Mouse (Mus musculus): ENCODE measurements at regions not wholly inside any gene's neighbourhood (a gene's known extent, or its start where the extent isn't known, plus 50 kb on each side); places are given as distances from the start of the nearest gene placed in this dataset.

DNA sequence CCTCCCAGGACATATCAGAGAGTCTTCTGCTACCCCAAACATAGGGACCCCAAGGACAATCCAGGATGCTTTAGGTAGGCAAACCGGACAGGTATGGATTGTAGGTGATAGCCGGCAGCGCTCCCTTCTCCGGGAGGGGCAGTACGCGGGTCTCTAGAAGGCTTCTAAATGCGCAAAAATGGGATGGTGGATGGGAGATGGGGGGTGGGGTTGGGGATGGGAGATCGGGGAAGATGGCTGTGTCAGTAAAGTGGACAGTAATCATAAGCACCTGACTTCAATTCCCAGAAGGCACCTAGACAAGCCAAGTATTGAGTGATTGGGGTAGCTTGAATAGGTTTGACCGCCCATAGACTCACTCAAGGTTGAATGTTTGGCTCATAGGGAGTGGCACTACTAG is 59.1 kb upstream of the 1700021F07Rik start:
- Histone ChIP-seq H3K27me3 (peaks cover under 1% of the 10 kb centered on the region; the same call in 1 of the 2 replicates), H3K4me2 (replicated peaks) (no peak overlapping the region), H3K9me3 (replicated peaks) (no peaks in the 10 kb centered on the region), H3K36me3 (no peaks in the 10 kb centered on the region), H3K4me1 (no peaks in the 10 kb centered on the region), H3K9ac (no peak overlapping the region), H3K4me3 (no peak overlapping the region), H3K27ac (no peak overlapping the region)
- WGBS, result 95% methylated on average over 9 of the region's 9 CpGs
- no peak for ATAC-seq (ENCODE audit: low FRiP score)

- H3K9me3 ChIP-seq (replicated peaks), result no peaks in the 10 kb centered on the region
- H3K36me3 ChIP-seq, result no peaks in the 10 kb centered on the region
- no peak overlapping the region for H3K27ac ChIP-seq
- WGBS, result 80% methylated on average over 2 of the region's 2 CpGs
- no peak overlapping the region for H3K9ac ChIP-seq
- H3K4me1 ChIP-seq, result no peaks in the 10 kb centered on the region
- no peak overlapping the region for H3K4me2 ChIP-seq (replicated peaks)
- ATAC-seq (ENCODE audit: low FRiP score), result no peak
- H3K27me3 ChIP-seq, result no peaks in the 10 kb centered on the region
- no peak overlapping the region for H3K4me3 ChIP-seq
Measured at GRCm38 (mm10) chr2:173464562-173464961, 57.8 kb upstream of the 1700021F07Rik start.

GRCm38 (mm10) chr2:173465006-173465620 is 57.3 kb upstream of the 1700021F07Rik start:
- Histone ChIP-seq H3K36me3 (no peaks in the 10 kb centered on the region), H3K9ac (no peak overlapping the region), H3K4me3 (no peak overlapping the region), H3K9me3 (replicated peaks) (no peaks in the 10 kb centered on the region), H3K4me2 (replicated peaks) (no peak overlapping the region), H3K27ac (no peak overlapping the region), H3K4me1 (no peaks in the 10 kb centered on the region), H3K27me3 (no peaks in the 10 kb centered on the region)
- no peak for ATAC-seq (ENCODE audit: low FRiP score)
- WGBS, result 74% methylated on average over 6 of the region's 6 CpGs

DNA sequence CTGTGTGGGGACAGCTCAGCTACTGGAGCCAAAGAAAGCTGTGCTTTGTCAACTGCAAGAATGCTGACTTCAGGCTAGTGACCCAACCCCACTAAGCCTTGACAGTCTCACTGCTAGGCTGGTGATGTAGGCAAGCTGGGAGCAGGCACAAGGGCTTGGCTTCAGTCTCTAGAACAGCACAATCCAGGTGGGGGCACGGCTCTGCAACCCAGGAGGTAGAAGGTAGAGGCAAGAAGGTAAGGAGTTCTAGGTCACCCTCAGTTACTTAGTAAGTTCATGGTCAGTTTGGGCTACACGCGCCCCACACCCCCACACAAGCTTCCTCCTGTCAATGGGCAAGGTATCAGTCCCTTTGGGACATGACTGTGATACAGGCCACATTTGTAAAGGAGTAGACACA is 54.2 kb upstream of the 1700021F07Rik start:
- WGBS, result 97% methylated on average over 3 of the region's 3 CpGs
- Histone ChIP-seq H3K4me1 (no peaks in the 10 kb centered on the region), H3K27me3 (no peaks in the 10 kb centered on the region), H3K27ac (no peak overlapping the region), H3K36me3 (no peaks in the 10 kb centered on the region), H3K9ac (no peak overlapping the region), H3K9me3 (replicated peaks) (no peaks in the 10 kb centered on the region), H3K4me2 (replicated peaks) (no peak overlapping the region), H3K4me3 (no peak overlapping the region)
- no peak for ATAC-seq (ENCODE audit: low FRiP score)

- Histone ChIP-seq H3K4me2 (replicated peaks) (no peak overlapping the region), H3K27me3 (no peaks in the 10 kb centered on the region), H3K9ac (no peak overlapping the region), H3K4me3 (no peak overlapping the region), H3K4me1 (0 out of 2 replicates have a peak, but pooled peaks cover 5% of the 10 kb centered on the region), H3K9me3 (replicated peaks) (no peaks in the 10 kb centered on the region), H3K36me3 (no peaks in the 10 kb centered on the region), H3K27ac (no peak overlapping the region)
- WGBS, result 78% methylated on average over 7 of the region's 7 CpGs
- no peak for ATAC-seq (ENCODE audit: low FRiP score)
Measured at GRCm38 (mm10) chr2:173469756-173470155, 52.6 kb upstream of the 1700021F07Rik start.
